Mouse (Mus musculus): ENCODE results near the gene Zfp865. TPM values are rescaled to one million over a fixed set of nuclear protein-coding genes. Genes with fewer than 3 reads are reported as not detected.
A peak's percentile ranks its signal among the peaks of the same experiment; 100 is the strongest.

Zfp865 gene
- polyA plus RNA-seq, 1 experiment from 2014 or later = 5.6 TPM

DNA sequence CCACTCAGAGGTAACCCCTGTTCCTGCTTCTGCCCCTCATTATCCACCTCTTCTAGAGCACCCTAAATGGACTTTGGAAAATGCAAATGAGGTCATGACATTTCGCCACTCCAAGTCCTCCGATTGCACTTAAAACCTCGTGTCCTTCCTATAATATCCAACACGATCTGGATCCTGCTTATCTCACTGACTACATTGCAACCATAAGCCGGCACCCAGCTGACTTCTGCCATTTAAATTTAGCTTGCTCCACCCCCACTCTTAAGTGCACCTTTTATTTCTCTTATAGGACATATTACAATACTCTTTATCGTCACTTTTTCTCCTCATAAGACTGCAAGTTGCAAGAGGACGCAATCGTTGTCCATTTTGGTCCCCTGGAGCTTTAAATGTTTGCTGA is 17.3 kb downstream of the Zfp865 start:
- H3K9ac ChIP-seq = no peak overlapping the region
- H3K27me3 ChIP-seq (replicated peaks) = no peaks in the 10 kb centered on the region
- 85% methylated on average over 8 of the region's 8 CpGs for WGBS
- no peaks in the 10 kb centered on the region for H3K4me1 ChIP-seq (replicated peaks)
- ATAC-seq = no peak
- peaks cover 35% of the 10 kb centered on the region for H3K36me3 ChIP-seq
- H3K4me2 ChIP-seq (replicated peaks) = peak overlapping the region; percentile 65
- H3K4me3 ChIP-seq (replicated peaks) = peak overlapping the region; percentile 67; the same call in 1 of the 2 replicates
- no peaks in the 10 kb centered on the region for H3K9me3 ChIP-seq
- H3K27ac ChIP-seq = 0 out of 2 replicates have a peak overlapping the region, but pooled peaks have one; percentile 98

DNA sequence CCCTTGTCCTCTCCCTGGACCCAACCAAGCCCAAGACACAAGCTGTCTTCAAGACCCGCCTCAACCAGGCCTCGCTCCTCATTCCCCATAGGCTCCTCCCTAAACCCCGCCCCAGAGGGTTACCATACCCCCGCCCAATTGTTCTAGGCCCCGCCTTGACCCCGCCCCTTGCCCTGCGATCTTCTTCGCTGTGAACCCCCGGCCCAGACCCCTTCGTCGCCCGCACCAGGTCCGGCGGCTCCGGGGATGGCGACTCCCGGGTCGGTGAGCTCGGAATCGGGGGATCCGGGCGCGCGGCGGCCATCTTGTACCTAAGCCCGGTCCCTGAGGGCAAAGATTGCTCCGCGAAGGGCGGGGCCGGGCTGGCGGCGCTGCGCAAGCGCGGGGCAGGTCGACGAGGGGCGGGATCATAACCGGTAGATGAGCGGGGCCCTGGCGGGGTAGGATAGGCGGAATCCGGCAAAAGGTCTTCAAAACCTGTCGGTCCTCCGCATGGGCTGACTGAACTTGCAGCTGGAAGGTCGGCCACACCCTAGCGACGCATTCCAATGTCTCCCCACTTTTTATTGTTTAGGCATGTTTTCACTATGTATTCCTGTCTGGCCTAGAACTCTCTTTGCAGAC is 18.0 kb downstream of the Zfp865 start, which contains the start of gene Zfp784:
Gene Zfp784, minus strand, starts transcription at position 338 of the 624 bp plus-strand sequence.
- Histone ChIP-seq H3K4me1 (replicated peaks) (no peaks in the 10 kb centered on the region), H3K27me3 (replicated peaks) (no peaks in the 10 kb centered on the region), H3K36me3 (peaks cover 27% of the 10 kb centered on the region), H3K4me3 (replicated peaks) (peak within 1 kb of the TSS; percentile 67), H3K27ac (peak within 1 kb of the TSS; percentile 98), H3K4me2 (replicated peaks) (peak within 1 kb of the TSS; percentile 65), H3K9me3 (no peaks in the 10 kb centered on the region), H3K9ac (peak within 1 kb of the TSS; percentile 84)
- WGBS = under 1% methylated on average over 48 of the region's 48 CpGs
- ATAC-seq = peak; percentile 99

GRCm38 (mm10) chr7:5038940-5039339 is 18.8 kb downstream of the Zfp865 start:
- ATAC-seq = no peak
- no peaks in the 10 kb centered on the region for H3K4me1 ChIP-seq (replicated peaks)
- no peaks in the 10 kb centered on the region for H3K27me3 ChIP-seq (replicated peaks)
- H3K9ac ChIP-seq = 0 out of 2 replicates have a peak overlapping the region, but pooled peaks have one; percentile 84
- H3K4me3 ChIP-seq (replicated peaks) = peak overlapping the region; percentile 67
- H3K36me3 ChIP-seq = peaks cover 21% of the 10 kb centered on the region
- no peaks in the 10 kb centered on the region for H3K9me3 ChIP-seq
- WGBS = 17% methylated on average over 5 of the region's 5 CpGs
- peak overlapping the region; percentile 98 for H3K27ac ChIP-seq
- H3K4me2 ChIP-seq (replicated peaks) = peak overlapping the region; percentile 65

- ATAC-seq = no peak
- H3K9me3 ChIP-seq = no peaks in the 10 kb centered on the region
- no peak overlapping the region for H3K4me3 ChIP-seq (replicated peaks)
- no peak overlapping the region for H3K9ac ChIP-seq
- WGBS = 73% methylated on average over 2 of the region's 2 CpGs
- no peaks in the 10 kb centered on the region for H3K27me3 ChIP-seq (replicated peaks)
- H3K4me1 ChIP-seq (replicated peaks) = no peaks in the 10 kb centered on the region
- no peak overlapping the region for H3K27ac ChIP-seq
- no peak overlapping the region for H3K4me2 ChIP-seq (replicated peaks)
- no peaks in the 10 kb centered on the region for H3K36me3 ChIP-seq
Observed at GRCm38 (mm10) chr7:5044981-5045380, 24.8 kb downstream of the Zfp865 start.

DNA sequence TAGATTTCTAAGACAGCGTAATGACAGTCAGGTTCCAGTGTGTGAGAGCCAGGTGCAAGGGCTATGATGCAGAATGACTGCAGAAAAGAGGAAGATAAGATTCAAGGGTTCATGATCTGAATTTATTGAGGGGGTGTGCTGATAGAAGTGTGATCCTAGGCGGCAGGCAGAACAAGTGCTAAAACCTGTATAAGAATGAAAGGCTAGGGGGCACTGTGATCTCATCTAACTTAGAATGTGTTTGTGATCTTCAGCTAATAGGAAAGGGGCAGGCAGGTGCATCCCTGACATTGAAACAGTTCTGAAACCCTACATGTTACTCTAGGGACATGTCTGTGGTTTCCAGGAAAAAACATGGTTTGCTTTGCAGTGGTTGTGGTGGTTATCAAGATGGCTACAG is 25.9 kb downstream of the Zfp865 start:
- Histone ChIP-seq H3K4me3 (replicated peaks) (no peak overlapping the region), H3K36me3 (no peaks in the 10 kb centered on the region), H3K4me1 (replicated peaks) (peaks cover 6% of the 10 kb centered on the region; the same call in 1 of the 2 replicates), H3K9me3 (no peaks in the 10 kb centered on the region), H3K4me2 (replicated peaks) (no peak overlapping the region), H3K27me3 (replicated peaks) (no peaks in the 10 kb centered on the region), H3K9ac (no peak overlapping the region), H3K27ac (no peak overlapping the region)
- WGBS = 69% methylated on average over 2 of the region's 2 CpGs
- no peak for ATAC-seq

DNA sequence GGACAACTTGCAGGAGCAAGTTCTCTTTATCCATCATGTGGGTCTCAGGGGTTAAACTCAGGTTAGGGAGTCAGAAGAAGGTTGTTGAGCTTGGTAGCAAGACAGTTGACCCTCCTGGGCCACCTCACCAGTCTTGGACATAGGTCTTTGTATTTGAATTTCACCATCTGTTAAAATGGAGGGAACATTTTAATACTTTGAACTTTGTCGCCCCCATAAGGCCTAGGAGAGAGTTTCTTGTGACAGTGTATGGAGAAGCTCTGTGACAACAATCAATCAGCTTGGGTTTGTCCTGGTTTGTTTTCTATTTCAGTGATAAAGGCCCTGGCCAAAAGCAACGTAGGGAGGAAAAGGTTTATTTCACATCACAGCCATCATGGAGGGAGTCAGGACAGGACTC is 27.1 kb downstream of the Zfp865 start:
- Histone ChIP-seq H3K9me3 (no peaks in the 10 kb centered on the region), H3K9ac (no peak overlapping the region), H3K4me1 (replicated peaks) (peaks cover 9% of the 10 kb centered on the region; the same call in 1 of the 2 replicates), H3K4me3 (replicated peaks) (no peak overlapping the region), H3K36me3 (no peaks in the 10 kb centered on the region), H3K4me2 (replicated peaks) (no peak overlapping the region), H3K27ac (no peak overlapping the region), H3K27me3 (replicated peaks) (peaks cover 4% of the 10 kb centered on the region; the same call in 1 of the 2 replicates)
- no peak for ATAC-seq
- 26% methylated on average over 2 of the region's 2 CpGs for WGBS

- peak; percentile 85 for ATAC-seq
- Histone ChIP-seq H3K27ac (peak within 1 kb of the TSS; percentile 34), H3K27me3 (replicated peaks) (peaks cover 43% of the 10 kb centered on the region), H3K36me3 (no peaks in the 10 kb centered on the region), H3K4me2 (replicated peaks) (peak within 1 kb of the TSS; percentile 94), H3K4me1 (replicated peaks) (peaks cover 34% of the 10 kb centered on the region), H3K4me3 (replicated peaks) (peak within 1 kb of the TSS; percentile 86), H3K9me3 (no peaks in the 10 kb centered on the region), H3K9ac (peak within 1 kb of the TSS; percentile 82)
- WGBS = 1% methylated on average over 65 of the region's 65 CpGs
Observed at GRCm38 (mm10) chr7:5051193-5052192, 31.3 kb downstream of the Zfp865 start, which contains the start of gene Zfp580. Gene Zfp580, plus strand, starts transcription at chr7:5051538.

DNA sequence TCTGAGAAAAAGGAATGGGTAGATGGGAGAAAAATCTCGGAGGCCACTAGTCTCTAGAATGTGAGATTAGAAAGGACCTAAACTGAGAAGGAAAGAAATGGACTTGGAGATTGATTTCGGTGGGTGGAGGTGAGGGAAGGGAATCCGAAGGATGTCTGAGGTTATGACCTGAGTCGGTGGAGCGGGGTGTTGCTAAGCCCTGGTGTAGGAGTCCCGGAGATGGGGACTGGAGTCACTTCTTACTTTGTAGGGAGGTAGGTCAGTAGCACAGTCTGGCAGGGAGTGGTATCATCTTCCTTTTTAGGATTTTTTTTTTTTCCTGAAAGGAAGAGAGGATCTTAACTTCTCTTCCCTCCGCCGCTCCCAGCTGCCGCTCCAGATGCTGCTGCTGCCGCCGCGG is 32.3 kb downstream of the Zfp865 start:
- no peak for ATAC-seq
- H3K9me3 ChIP-seq = no peaks in the 10 kb centered on the region
- peak overlapping the region; percentile 94 for H3K4me2 ChIP-seq (replicated peaks)
- no peak overlapping the region for H3K27ac ChIP-seq
- WGBS = 2% methylated on average over 12 of the region's 12 CpGs
- H3K9ac ChIP-seq = peak overlapping the region; percentile 48
- H3K27me3 ChIP-seq (replicated peaks) = peaks cover 50% of the 10 kb centered on the region
- H3K4me3 ChIP-seq (replicated peaks) = peak overlapping the region; percentile 86
- no peaks in the 10 kb centered on the region for H3K36me3 ChIP-seq
- H3K4me1 ChIP-seq (replicated peaks) = peaks cover 41% of the 10 kb centered on the region

DNA sequence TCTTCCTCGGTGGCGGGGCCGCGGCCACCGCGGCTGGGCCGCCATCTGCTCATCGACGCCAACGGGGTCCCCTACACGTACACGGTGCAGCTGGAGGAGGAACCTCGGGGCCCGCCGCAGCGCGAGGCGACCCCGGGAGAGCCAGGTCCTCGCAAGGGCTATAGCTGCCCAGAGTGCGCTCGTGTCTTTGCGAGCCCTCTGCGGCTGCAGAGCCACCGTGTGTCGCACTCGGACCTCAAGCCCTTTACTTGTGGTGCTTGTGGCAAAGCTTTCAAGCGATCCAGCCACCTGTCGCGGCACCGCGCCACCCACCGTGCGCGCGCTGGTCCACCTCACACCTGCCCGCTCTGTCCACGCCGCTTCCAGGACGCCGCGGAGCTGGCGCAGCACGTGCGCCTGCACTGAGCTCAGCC is 32.8 kb downstream of the Zfp865 start:
- WGBS = 4% methylated on average over 45 of the region's 45 CpGs
- no peaks in the 10 kb centered on the region for H3K36me3 ChIP-seq
- H3K27me3 ChIP-seq (replicated peaks) = peaks cover 54% of the 10 kb centered on the region
- H3K4me3 ChIP-seq (replicated peaks) = peak overlapping the region; percentile 86
- H3K4me2 ChIP-seq (replicated peaks) = peak overlapping the region; percentile 94
- peak; percentile 29; the same call in 1 of the 2 replicates for ATAC-seq
- H3K4me1 ChIP-seq (replicated peaks) = peaks cover 41% of the 10 kb centered on the region
- H3K9ac ChIP-seq = peak overlapping the region; percentile 48
- no peaks in the 10 kb centered on the region for H3K9me3 ChIP-seq
- no peak overlapping the region for H3K27ac ChIP-seq

GRCm38 (mm10) chr7:5053456-5054179 is 33.4 kb downstream of the Zfp865 start:
- WGBS = 15% methylated on average over 32 of the region's 32 CpGs
- ATAC-seq = no peak
- no peaks in the 10 kb centered on the region for H3K9me3 ChIP-seq
- peak overlapping the region; percentile 29 for H3K9ac ChIP-seq
- H3K4me3 ChIP-seq (replicated peaks) = peak overlapping the region; percentile 86
- no peak overlapping the region for H3K27ac ChIP-seq
- no peaks in the 10 kb centered on the region for H3K36me3 ChIP-seq
- H3K4me2 ChIP-seq (replicated peaks) = peak overlapping the region; percentile 94
- H3K27me3 ChIP-seq (replicated peaks) = peaks cover 57% of the 10 kb centered on the region
- H3K4me1 ChIP-seq (replicated peaks) = peaks cover 41% of the 10 kb centered on the region

DNA sequence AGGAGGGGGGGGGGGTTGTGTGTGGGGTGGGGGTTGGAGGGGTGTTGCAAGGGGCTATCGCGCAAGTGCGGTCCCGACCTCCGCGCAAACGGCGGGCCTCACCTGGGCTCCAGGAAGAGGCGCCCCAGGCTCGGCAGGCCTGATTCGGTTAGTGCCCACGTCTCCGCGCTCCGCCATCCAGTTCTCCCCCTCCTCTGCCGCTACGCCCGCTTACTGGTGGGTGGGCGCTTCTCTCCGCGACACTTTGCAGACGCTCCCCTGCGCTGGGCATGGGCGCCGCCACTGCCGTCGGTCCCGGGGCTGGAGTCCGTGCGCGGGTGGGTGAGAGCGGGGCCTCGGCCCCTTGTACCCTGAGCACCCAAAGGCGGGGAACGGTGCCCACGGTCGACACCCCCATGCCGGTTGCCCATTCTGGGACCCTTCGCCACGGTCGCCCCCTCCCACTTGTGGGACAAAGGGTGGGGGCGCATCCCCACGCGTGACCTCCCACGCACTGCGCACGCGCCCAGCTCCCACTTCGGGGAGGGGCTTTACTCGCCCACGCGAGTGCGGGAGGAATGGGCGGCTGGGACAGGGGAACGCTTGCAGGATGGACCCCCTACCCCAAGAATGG is 36.6 kb downstream of the Zfp865 start:
- no peak for ATAC-seq
- H3K9me3 ChIP-seq = no peaks in the 10 kb centered on the region

More for the DNA sequence above, 36.6 kb downstream of the Zfp865 start:
- peak overlapping the region; percentile 47 for H3K4me3 ChIP-seq (replicated peaks)
- no peaks in the 10 kb centered on the region for H3K36me3 ChIP-seq
- peak overlapping the region; percentile 62 for H3K9ac ChIP-seq
- no peak overlapping the region for H3K27ac ChIP-seq
- peaks cover 55% of the 10 kb centered on the region for H3K27me3 ChIP-seq (replicated peaks)
- 2% methylated on average over 55 of the region's 55 CpGs for WGBS
- H3K4me1 ChIP-seq (replicated peaks) = peaks cover 42% of the 10 kb centered on the region
- H3K4me2 ChIP-seq (replicated peaks) = peak overlapping the region; percentile 72
